Comparison of ENCODE assay signal across 18 mouse cellular contexts in the genomic region with DNA sequence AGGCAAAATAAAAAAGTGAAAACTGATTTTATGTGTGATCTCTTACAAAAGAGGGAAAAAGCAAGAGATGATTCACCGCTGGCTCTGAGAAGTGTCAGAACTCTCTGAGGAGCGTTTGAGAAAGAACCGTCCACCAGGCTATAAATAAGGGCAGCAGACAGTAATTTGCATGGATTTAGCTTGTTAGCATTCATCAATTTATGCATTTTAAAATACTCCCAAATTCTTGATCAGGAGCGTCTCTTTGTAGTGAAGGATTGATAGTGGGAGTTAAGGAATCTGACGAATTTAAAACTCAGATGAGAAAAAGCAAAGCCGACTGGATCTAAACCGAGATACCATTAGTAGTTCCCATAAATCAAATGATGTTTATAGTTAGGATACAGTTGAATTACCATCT.
"Had no signal": no experiment of that assay in that cellular context is flagged by ENCODE, and none has a peak within 500 bp of the region (broad histone marks: within the 10 kb centered on the region; RNA-seq: fewer than 3 reads in every experiment).

No protein-coding gene starts in this region.

- H3K4me1 ChIP-seq: limb, embryonic 12.5 days; liver, embryonic 13.5 days; midbrain, embryonic 12.5 days; neural tube, embryonic 13.5 days had no signal

- H3K27ac ChIP-seq: layer of hippocampus, adult 2 months; limb, embryonic 12.5 days; liver, embryonic 13.5 days; macrophage; midbrain, embryonic 12.5 days; neural tube, embryonic 13.5 days had no signal

- H3K9ac ChIP-seq: limb, embryonic 12.5 days; liver, embryonic 13.5 days; liver, postnatal 0 days; midbrain, embryonic 12.5 days; neural tube, embryonic 13.5 days had no signal

- DNase-seq: kidney, adult 8-10 months; kidney, postnatal 36 days; liver; liver, embryonic 13.5 days; liver, postnatal 0 days; retina, postnatal 1 day; right cerebral cortex, postnatal 4 days; spleen, adult 18-20 months; thymus, adult 18-20 months; thymus, postnatal 14 days had no signal

- H3K36me3 ChIP-seq: limb, embryonic 12.5 days; liver, embryonic 13.5 days; midbrain, embryonic 12.5 days; neural tube, embryonic 13.5 days had no signal

- H3K4me2 ChIP-seq: limb, embryonic 12.5 days; liver, embryonic 13.5 days; midbrain, embryonic 12.5 days; neural tube, embryonic 13.5 days had no signal

- ATAC-seq: inflammation-experienced regulatory T-cells, adult 6 months; liver, postnatal 0 days; midbrain, embryonic 16.5 days had no signal

- H3K27me3 ChIP-seq: limb, embryonic 12.5 days; liver, embryonic 13.5 days; megakaryocyte, embryonic 14.5 days; midbrain, embryonic 12.5 days; neural tube, embryonic 13.5 days had no signal

- H3K4me3 ChIP-seq: layer of hippocampus, adult 2 months; limb, embryonic 12.5 days; liver, embryonic 13.5 days; megakaryocyte, embryonic 14.5 days; midbrain, embryonic 12.5 days; neural tube, embryonic 13.5 days had no signal

- H3K9me3 ChIP-seq: limb, embryonic 12.5 days; liver, embryonic 13.5 days; megakaryocyte, embryonic 14.5 days; midbrain, embryonic 12.5 days; neural tube, embryonic 13.5 days had no signal
